Mouse (Mus musculus): ENCODE results near the gene Mid1ip1. TPM values are rescaled to one million over a fixed set of nuclear protein-coding genes. Genes with fewer than 3 reads are reported as not detected.

Mid1ip1 gene
- total RNA-seq (2023): 95.4 and 104 TPM in 2 replicates

DNA sequence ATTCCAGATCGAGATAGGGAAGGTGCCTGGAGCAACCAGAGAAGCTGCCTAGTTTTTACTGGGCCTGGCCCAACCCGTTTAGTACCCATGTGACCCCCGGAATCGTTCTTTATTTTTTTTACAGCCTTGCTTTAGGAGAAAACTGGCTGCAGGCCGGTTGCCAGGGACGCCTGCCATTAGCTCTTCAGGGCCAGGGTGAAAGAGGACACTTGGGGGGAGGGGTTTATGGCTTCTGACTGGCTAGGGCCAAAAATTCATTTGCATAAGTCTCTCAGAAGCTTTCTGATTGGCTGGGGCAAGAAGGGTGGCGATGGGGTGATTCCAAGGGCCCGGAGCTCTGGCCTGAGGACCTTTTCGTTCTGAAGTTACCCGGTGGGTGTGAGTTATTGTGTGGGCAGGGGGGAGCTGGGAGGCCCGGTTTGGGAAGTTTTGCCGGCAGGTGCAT is at the start of gene Mid1ip1:
Mid1ip1 (plus strand) TSS at position 318 of the 445 bp plus-strand sequence.

Other genes starting within 250 kb of the Mid1ip1 start
- 0.25 TPM in 1 of 2 replicates, not detected in the other for gene Tspan7, start 229.9 kb upstream of the Mid1ip1 start, total RNA-seq (2023)

Data from neutrophil, adult 65 days (primary cell).